Mouse (Mus musculus) forebrain, postnatal 0 days (tissue): ENCODE results near the gene Dyrk3. TPM values are rescaled to one million over a fixed set of nuclear protein-coding genes. Genes with fewer than 3 reads are reported as not detected.

Experiments
- ATAC-seq: fragments of 200-750 bp; cut with Nextera tagmentation; 2 replicates; pipeline ENCODE4 v1.8.0; 2017; ENCODE audit warnings: mild to moderate bottlenecking, moderate library complexity
- DNase-seq: peaks from one replicate; pipeline ENCODE4 v3.0.0-alpha.2; 2015
- H3K27ac ChIP-seq: fragments of 300-500 bp; sonication (generic); 2 replicates; pipeline ENCODE4 v1.5.1; 2014; ENCODE audit warnings: low read depth, mild to moderate bottlenecking, antibody characterized with exemption, low read length, moderate library complexity, mixed read lengths
- H3K27me3 ChIP-seq: fragments of 300-500 bp; sonication (generic); 2 replicates; pipeline ENCODE4 v1.6.1; 2014; ENCODE audit warnings: mild to moderate bottlenecking, low read length, mixed read lengths; ENCODE audit not compliant: insufficient read depth
- H3K36me3 ChIP-seq: fragments of 300-500 bp; sonication (generic); 2 replicates; pipeline ENCODE4 v1.6.1; 2014; ENCODE audit warnings: mild to moderate bottlenecking, moderate library complexity; ENCODE audit not compliant: insufficient read depth
- H3K4me1 ChIP-seq: fragments of 300-500 bp; sonication (generic); 2 replicates; pipeline ENCODE4 v1.6.1; 2014; ENCODE audit warnings: antibody characterized with exemption; ENCODE audit not compliant: insufficient read depth
- H3K4me2 ChIP-seq: fragments of 300-500 bp; sonication (generic); 2 replicates; pipeline ENCODE4 v1.6.1; 2014; ENCODE audit warnings: low read depth, mild to moderate bottlenecking, moderate library complexity
- H3K4me3 ChIP-seq: fragments of 300-500 bp; sonication (generic); 2 replicates; pipeline ENCODE4 v1.5.1; 2014; ENCODE audit warnings: low read depth, low read length, mixed read lengths
- H3K9ac ChIP-seq: fragments of 300-500 bp; sonication (generic); 2 replicates; pipeline ENCODE4 v1.6.1; 2014; ENCODE audit warnings: mild to moderate bottlenecking
- H3K9me3 ChIP-seq: fragments of 300-500 bp; sonication (generic); 2 replicates; pipeline ENCODE4 v1.6.1; 2016; ENCODE audit warnings: low read length
- CTCF ChIP-seq: sonication (generic); IDR thresholded peaks from 2 replicates; pipeline ENCODE4 v1.5.1; 2016; ENCODE audit warnings: antibody characterized with exemption, control low read depth, low read depth
- WGBS: fragments of 180-500 bp; shearing (Covaris S2); extraction: QIAGEN DNeasy Blood & Tissue Kit; methylation state at CpG from one replicate; pipeline ENCODE4 v1.1.7; 2014; 5-methylcytosine and 5-hydroxymethylcytosine counted together
- polyA plus RNA-seq: library from polyadenylated mRNA; unstranded; fragments of >200 nt; fragmentation: Nextera tagmentation; extraction: Ambion mirVana; gene quantifications from 2 replicates; pipeline ENCODE4 v1.2.1, GENCODE M21; 2015
- total RNA-seq: library from RNA; depleted of rRNA; stranded (reverse); fragments of >200 nt; gene quantifications from 2 replicates; pipeline ENCODE4 v1.2.3, GENCODE M21; 2014

Dyrk3 gene
- total and polyA plus RNA-seq, 2 experiments from 2014 or later, result 16.9 to 17.7 TPM

DNA sequence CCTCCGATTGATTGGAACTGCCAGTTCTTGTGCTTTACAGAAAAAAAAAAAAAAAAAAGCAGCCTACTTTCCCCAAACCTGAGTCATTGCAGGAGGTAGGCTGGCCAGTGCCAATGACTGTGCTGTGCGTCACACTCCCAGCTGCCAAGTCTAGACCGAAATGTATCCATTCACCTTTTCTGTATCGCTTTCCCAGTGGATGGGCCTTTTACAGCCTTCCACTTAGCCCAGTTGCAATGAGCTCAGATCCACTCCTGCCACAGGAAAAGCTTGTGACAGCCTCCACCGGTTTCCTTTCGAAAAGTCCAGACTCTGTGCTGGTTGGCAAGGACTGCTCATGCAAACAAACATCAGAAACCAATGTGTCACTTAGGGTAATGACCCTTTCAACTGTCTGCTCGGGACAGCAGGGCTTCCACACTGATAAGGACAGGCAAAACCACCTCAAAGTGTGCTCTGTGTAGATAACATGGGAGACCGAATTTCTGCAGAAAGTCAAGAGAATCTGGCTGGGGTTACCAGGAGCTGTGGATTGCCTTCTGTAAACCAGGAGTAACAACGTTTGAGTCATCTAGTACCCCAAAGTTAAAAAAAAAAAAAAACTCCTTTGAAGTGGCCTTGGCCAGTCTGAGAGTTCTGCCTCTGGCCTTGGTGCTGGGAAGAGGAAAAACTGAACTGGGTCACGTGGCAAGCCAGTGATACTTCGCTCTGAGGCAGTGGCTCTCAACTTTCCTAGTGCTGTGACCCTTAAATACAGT, 12.0 kb downstream of the Dyrk3 start:
- TF ChIP-seq CTCF, result no peak
- Histone ChIP-seq H3K27me3 (no peaks in the 10 kb centered on the region), H3K9ac (no peak overlapping the region), H3K4me2 (no peak overlapping the region), H3K4me1 (no peaks in the 10 kb centered on the region), H3K36me3 (peaks cover 44% of the 10 kb centered on the region), H3K9me3 (no peaks in the 10 kb centered on the region), H3K4me3 (no peak overlapping the region), H3K27ac (no peak overlapping the region)
- no peak for ATAC-seq
- no peak for DNase-seq
- 82% methylated on average over 11 of the region's 11 CpGs for WGBS

DNA sequence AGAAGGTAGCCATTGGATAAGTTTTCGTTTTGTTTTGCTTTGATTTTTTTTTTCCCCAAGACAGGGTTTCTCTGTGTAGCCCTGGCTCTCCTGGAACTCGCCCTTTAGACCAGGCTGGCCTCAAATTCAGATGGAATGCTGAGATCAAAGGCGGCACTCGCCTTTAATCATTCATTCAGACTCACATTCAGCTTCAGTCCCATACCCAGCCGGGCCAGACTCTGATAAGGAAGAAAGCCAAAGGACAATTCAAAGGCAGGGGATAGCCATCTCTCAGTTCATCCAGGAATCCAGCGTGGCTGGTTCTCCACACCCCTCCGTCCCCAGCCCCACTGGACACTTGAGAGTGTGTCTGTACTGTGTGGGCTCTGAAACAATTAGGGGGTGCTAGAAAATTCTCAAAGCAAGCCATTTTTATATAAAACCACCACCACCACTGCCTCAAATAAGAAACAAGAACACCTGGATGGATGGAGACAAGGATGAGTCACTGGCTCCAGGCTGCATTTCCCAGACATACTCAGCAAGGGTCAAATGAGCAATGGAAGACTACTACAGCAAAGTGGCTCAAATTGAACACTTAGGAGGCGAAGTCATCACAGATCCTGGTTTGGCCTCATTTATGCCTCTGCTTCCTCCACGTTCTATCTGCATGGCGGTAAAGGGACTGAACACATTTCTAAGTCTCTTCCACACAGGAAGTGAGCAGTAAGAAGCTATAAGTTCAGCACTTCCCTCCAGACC, 14.4 kb downstream of the Dyrk3 start:
- no peaks in the 10 kb centered on the region for H3K9me3 ChIP-seq
- H3K4me3 ChIP-seq, result no peak overlapping the region
- no peak for TF ChIP-seq CTCF
- H3K36me3 ChIP-seq, result peaks cover 22% of the 10 kb centered on the region
- ATAC-seq, result no peak
- DNase-seq, result no peak
- no peaks in the 10 kb centered on the region for H3K27me3 ChIP-seq
- H3K27ac ChIP-seq, result no peak overlapping the region
- H3K4me1 ChIP-seq, result no peaks in the 10 kb centered on the region
- WGBS, result 61% methylated on average over 10 of the region's 10 CpGs
- no peak overlapping the region for H3K4me2 ChIP-seq
- H3K9ac ChIP-seq, result no peak overlapping the region

DNA sequence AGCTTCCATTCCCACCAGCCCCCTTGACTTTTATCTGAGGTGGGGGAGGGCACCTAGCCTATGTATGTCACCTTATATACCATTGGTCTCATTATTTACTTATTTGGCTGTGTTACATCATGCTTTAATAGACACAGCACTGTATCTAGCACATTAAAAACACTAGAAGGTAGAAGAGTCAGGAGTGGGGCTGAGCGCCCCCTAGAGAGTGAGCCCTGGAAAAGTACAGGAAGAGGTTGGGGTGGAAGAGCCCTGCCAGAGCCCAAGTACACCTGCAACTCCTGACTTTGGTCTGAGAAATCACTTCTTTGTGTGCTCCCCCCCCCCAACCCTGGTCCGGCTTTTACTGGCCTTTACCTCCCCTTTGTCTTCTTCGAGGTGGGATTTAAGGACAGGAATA, 16.2 kb downstream of the Dyrk3 start:
- TF ChIP-seq CTCF, result peak; percentile 27; the same call in 1 of the 2 replicates

DNA sequence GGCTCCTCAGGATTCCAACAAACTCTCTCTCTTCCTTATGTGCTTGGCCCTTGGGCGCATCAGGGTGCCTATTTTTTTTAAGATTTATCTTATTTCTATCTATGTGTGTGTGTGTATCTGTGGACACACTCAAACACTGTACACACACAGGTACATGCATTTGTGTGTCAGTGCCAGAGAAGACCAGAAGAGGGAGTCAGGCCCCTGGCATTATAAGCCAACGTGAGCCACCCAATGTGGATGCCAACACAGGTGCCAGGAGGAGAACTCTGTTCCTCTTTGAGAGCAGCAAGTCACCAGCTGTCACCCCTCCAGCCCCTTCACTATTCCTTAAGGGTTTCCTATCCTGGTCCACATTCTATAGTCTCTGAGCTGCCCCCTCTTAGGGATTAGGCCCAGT, 19.1 kb downstream of the Dyrk3 start:
- Histone ChIP-seq H3K27ac (no peak overlapping the region), H3K9me3 (no peaks in the 10 kb centered on the region), H3K4me2 (no peak overlapping the region), H3K4me1 (0 out of 2 replicates have a peak, but pooled peaks cover 9% of the 10 kb centered on the region), H3K36me3 (no peaks in the 10 kb centered on the region), H3K27me3 (no peaks in the 10 kb centered on the region), H3K9ac (no peak overlapping the region), H3K4me3 (no peak overlapping the region)
- peak; percentile 42 for TF ChIP-seq CTCF
- no peak for ATAC-seq
- no peak for DNase-seq
- WGBS, result 59% methylated on average over 2 of the region's 2 CpGs

More for the DNA sequence above, 16.2 kb downstream of the Dyrk3 start:
- no peaks in the 10 kb centered on the region for H3K27me3 ChIP-seq
- 0 out of 2 replicates have a peak, but pooled peaks cover 3% of the 10 kb centered on the region for H3K4me1 ChIP-seq
- H3K36me3 ChIP-seq, result peaks cover 6% of the 10 kb centered on the region
- WGBS, result 47% methylated on average over 3 of the region's 3 CpGs
- no peak for ATAC-seq
- H3K9me3 ChIP-seq, result no peaks in the 10 kb centered on the region
- H3K4me2 ChIP-seq, result no peak overlapping the region
- no peak overlapping the region for H3K9ac ChIP-seq
- H3K4me3 ChIP-seq, result no peak overlapping the region
- DNase-seq, result no peak
- H3K27ac ChIP-seq, result no peak overlapping the region

DNA sequence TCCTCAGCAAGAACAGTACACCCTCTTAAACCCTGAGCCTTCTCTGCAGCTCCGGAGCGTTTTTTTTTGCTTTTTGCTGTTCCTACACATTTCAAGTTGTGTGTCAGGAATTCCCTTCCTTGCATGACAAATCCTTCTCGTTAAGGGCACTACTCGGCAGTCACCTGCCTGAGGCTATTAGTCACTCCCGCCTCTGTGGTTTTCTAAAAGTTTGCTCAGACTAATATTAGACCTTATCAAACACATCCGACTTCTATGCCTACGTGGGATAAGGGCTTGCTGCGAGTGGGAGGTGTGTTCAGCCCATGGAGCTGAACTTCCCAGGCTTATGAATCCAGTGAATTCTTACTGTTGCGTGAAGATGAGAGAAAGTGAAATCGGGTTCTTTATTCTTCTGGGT, 19.6 kb downstream of the Dyrk3 start:
- Histone ChIP-seq H3K4me3 (no peak overlapping the region), H3K9me3 (no peaks in the 10 kb centered on the region), H3K27me3 (no peaks in the 10 kb centered on the region), H3K9ac (no peak overlapping the region), H3K4me2 (no peak overlapping the region), H3K36me3 (no peaks in the 10 kb centered on the region), H3K4me1 (0 out of 2 replicates have a peak, but pooled peaks cover 9% of the 10 kb centered on the region), H3K27ac (no peak overlapping the region)
- 64% methylated on average over 10 of the region's 10 CpGs for WGBS
- ATAC-seq (no peak), DNase-seq (no peak)
- TF ChIP-seq CTCF, result no peak

DNA sequence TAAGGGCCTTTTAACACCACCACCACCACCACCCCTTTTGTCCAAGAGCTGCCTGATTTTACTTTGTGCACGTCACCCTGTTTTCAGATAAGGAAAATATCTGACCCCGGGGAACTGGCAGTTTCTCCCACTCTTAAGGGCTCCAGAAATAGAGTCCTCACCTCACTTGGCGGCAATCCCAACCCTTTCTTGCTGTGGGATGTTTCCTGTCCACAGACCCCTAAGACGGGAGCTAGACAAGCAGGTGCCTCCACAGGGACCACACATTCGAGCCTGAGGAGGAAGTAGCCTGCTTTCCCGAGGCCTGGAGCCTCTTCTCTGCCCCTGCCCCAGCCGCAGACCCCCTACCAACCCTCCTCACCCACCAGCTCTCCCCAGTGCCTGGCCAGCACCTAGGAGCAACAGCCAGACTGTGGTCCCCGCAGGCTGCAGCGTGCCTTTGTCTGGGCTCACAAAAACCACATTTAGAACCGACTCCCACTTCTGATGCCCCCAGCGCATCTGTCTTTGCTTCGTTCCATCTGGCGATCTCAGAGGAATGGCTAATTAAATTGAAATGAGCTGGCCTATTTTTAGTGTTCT, 21.6 kb downstream of the Dyrk3 start:
- H3K4me1 ChIP-seq, result 0 out of 2 replicates have a peak, but pooled peaks cover 9% of the 10 kb centered on the region
- WGBS, result 23% methylated on average over 13 of the region's 13 CpGs
- H3K9ac ChIP-seq, result peak overlapping the region; percentile 47; the same call in 1 of the 2 replicates
- ATAC-seq, result peak; percentile 79
- TF ChIP-seq CTCF, result no peak
- peak overlapping the region; percentile 90 for H3K27ac ChIP-seq
- no peaks in the 10 kb centered on the region for H3K9me3 ChIP-seq
- H3K36me3 ChIP-seq, result no peaks in the 10 kb centered on the region
- peak; percentile 77 for DNase-seq
- no peak overlapping the region for H3K4me3 ChIP-seq
- no peaks in the 10 kb centered on the region for H3K27me3 ChIP-seq
- peak overlapping the region; percentile 23; the same call in 1 of the 2 replicates for H3K4me2 ChIP-seq
